Mouse (Mus musculus): ENCODE data around the gene Senp1.

The Senp1 gene

GRCm38 (mm10) chr15:98093121-98094011 lies at the start of gene Senp1:
Gene Senp1 (minus strand): TSS chr15:98093744.
- DNase-seq, result peak; percentile 92

DNA sequence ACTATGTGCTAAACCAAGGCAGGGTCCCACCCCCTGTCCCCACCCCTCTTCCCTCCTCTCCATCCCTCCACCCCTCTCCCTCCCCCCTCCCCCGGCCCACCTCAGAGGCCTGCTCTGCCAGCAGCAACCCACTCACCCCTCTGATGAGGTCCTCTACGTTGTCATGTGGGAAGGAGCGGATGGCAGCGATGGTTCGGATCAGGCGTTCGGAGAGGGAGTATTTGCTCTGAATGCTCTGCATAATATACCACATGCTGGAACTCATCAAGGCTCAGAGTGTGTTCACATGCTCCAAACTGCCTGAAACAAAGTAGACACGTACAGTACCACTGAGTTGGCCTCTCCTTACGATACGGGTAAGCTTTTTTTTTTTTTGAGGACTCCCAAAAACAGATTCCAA lies 49.0 kb upstream of the Senp1 start:
- no peak for DNase-seq

DNA sequence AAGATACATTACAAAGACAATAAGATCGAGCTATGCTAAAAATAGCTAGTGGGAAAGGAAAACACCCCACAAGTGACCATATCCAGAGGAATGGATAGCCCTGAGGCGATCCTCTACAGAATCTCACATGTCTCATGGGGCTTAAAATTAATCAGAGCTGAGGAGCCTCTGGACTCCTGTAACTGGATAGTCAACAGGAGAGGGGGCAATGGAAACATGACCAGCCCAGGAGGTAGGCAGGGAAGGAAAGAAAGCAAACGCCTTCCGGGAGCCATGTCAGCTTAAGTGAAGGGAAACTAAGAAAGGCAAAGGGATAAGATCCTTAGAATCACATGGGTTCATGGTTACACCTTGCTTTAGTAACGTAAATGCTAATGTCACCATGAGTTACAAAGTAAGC lies 47.3 kb upstream of the Senp1 start:
- no peak for DNase-seq

- DNase-seq, result no peak
These were observed 46.2 kb upstream of the Senp1 start for GRCm38 (mm10) chr15:98139763-98140162.

GRCm38 (mm10) chr15:98136871-98137270 lies 43.3 kb upstream of the Senp1 start:
- DNase-seq, result no peak

DNA sequence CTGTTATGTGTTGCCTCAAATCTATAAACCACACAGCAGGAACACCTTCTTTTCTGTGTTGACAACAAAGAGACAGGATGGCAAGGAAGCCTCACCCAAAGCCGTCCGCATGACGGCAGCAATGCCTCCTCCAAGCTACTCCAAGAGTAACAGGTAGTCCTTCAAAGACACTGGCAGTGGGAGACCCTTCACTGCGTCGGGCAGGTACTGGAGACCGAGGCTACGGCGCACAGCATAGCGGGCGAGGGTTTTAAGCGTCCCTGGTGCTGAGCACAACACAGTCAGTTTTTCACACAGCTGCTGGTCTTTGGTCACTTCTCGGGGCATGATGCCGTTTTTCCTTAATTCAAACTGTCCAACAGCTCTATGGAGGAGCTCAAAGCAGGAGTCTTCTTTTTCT lies 42.1 kb upstream of the Senp1 start:
- DNase-seq, result no peak

DNA sequence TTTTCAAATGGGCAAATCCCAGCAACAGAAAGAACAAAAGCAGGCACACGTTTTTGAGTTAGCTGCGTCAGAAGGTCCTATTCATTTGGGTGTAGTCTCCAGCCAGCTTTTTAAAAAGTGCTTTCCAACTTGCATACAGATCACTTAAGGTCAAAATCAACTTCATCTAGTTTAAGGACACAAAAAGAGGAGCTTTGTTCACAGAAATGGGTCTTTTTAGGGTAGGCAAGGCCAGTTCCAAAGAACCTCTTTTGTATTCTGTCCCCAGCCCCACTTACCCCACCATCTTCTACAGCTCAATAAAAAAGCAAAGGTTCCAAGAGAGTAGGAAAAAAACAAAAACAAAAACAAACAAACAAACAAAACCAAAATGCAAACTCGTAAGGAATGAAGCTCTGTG lies 41.1 kb upstream of the Senp1 start:
- no peak for DNase-seq

DNA sequence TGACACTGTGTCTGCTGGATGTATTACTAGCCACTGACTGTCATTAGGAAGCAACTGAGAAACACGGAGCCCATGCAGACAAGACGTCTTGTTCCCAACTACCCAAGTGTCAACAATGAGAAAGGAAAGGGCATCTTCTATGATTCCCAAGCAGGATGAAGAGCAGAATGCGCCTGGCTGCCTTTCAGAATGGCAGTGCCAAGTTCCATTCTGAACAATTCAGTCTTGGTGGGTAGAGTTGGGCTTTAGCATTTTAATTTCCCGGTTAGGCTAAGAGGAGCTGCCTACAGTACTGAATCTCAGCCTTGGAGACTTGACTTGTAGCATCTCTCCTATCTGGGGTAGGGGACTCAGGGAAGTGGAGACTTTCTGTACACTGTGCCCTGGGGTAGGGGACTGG lies 40.5 kb upstream of the Senp1 start:
- DNase-seq, result peak; percentile 38

GRCm38 (mm10) chr15:98133471-98133870 lies 39.9 kb upstream of the Senp1 start:
- no peak for DNase-seq

DNA sequence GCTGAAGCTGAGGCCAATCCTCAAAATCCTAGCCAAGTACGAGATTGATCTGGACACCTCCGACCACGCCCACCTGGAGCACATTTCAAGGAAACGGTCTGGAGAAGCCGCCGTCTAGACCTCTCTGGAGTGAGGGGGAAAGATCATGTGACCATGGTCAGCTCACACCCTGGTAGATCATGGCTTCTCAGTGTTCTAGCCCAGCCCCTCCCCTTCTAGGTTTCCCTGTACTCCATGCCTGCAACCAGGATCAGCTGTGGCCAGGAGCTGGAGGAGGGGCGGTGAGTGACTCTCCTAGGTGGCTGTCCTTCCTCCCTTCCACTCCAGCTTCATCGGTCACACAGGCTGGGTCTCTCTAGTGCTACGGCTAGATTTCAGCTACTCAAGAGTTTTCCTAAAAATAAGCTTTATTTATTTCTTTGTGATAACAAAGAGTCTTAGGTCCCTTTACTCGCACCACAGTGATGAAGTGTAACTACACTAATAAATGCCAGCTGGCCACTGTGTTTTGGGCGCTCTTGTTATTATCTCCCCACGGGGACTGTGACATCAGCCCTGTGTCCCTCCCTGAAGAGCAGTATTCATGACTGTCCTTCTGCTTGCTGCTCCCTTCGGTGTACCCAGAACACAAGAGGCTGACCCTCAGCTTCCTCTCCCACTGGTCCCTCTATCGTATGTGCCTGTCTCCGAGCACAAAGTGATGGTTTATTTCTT lies 38.6 kb upstream of the Senp1 start:
- no peak for DNase-seq

DNA sequence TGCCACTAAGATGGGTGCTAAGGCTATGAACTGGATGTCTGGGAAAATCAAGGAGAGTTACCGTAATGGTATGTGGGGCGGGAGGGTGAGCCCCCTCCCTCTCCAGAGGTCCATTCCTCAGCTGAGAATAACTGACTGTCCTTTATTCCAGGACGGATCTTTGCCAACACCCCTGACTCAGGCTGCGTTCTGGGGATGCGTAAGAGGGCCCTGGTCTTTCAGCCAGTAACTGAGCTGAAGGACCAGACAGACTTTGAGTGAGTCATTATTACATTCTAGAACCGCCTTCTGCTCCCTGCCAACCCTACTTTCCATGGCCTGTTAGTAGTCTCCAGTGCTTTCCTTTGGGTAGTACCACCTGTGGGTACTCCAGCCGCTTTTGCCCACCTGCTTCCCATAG lies 37.9 kb upstream of the Senp1 start:
- DNase-seq, result no peak

- no peak for DNase-seq
These were observed 37.5 kb upstream of the Senp1 start for GRCm38 (mm10) chr15:98131001-98131400.

GRCm38 (mm10) chr15:98120831-98121230 lies 27.3 kb upstream of the Senp1 start:
- DNase-seq, result no peak

DNA sequence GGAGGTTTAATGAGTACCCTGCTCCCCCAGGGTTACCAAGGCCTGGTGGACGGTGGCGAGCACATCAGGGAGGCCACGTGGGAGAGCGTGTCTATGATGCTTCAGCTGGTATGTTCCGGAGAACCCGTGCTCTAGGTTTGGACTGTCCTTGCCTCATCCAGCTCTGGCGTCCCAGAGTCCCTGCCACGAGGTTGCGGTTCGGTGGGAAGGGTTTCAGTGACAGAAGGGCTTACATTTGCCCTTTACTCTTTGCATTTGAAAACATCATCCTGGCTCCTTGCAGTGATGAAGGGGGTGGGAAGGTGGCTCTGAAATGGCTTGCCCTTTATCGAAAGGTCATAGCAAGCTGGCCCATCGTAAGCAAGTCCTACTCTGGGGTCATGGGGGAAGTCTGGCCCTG lies 25.8 kb upstream of the Senp1 start:
- DNase-seq, result no peak

GRCm38 (mm10) chr15:98116287-98116686 lies 22.7 kb upstream of the Senp1 start:
- DNase-seq, result no peak

- no peak for DNase-seq
These were observed 22.2 kb upstream of the Senp1 start for GRCm38 (mm10) chr15:98115779-98116163.

- no peak for DNase-seq
These were observed 21.6 kb upstream of the Senp1 start for GRCm38 (mm10) chr15:98114852-98115778.

- DNase-seq, result no peak
These were observed 20.7 kb upstream of the Senp1 start for GRCm38 (mm10) chr15:98114098-98114851.

- no peak for DNase-seq
These were observed 18.2 kb upstream of the Senp1 start for GRCm38 (mm10) chr15:98111791-98112190.

GRCm38 (mm10) chr15:98108297-98109152 lies 15.0 kb upstream of the Senp1 start:
- DNase-seq, result peak; percentile 94

GRCm38 (mm10) chr15:98107703-98108296 lies 14.3 kb upstream of the Senp1 start:
- DNase-seq, result no peak

All from right cerebral cortex, adult 18-20 months (tissue).